Mouse (Mus musculus): ENCODE measurements around the gene Rnf227. TPM values are rescaled to one million over a fixed set of nuclear protein-coding genes. Genes with fewer than 3 reads are reported as not detected.
"Not testable (repeated sequence)": the region's sequence is repeated elsewhere in the genome, so short reads cannot be mapped to it uniquely, and the experiment has no call there.

Rnf227 gene
- 115 and 127 TPM in 2 replicates for polyA plus RNA-seq (2015; fragmentation: Nextera tagmentation; extraction: Ambion mirVana)

DNA sequence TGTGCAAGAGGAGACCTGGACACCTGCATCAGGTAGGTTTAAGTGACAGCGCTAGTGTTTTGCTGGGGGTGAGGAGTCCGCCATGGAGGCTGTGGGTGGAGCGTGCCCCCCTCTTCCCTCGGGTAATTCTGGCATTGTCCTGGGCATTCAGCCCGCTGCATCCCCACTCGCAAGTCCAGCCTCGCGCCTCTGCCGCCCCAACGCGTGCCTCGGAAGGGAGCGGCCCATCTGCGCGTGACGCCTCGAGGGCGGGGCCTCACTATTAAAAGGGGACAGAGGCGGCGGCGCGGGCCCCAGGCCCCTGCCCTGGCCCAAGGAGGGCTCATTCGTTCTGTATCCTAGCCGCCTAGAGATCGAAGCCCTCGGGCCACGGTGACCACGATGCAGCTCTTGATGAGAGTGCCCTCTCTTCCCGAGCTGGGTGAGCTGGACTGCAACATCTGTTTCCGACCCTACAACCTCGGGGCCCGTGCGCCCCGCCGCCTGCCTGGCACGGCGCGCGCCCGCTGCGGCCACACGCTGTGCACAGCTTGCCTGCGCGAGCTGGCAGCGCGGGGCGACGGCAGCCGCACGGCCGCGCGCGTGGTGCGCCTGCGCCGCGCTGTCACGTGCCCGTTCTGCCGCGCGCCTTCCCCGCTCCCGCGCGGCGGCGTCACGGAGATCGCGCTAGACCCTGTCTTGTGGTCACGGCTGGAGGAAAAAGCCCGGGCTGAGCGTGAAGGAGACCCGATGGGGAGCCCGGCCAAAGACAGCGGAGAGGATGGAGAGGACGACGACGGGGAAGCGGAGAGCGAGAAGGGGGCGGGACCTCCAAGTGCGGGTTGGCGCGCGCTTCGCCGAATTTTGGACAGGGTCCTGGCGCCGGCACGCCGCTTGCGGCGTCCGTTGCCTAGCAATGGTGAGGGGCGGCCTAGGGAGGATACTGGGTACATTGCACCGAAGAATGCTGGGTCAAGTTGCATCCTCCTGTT lies at the start of gene Rnf227:
Gene Rnf227 (plus strand): TSS at position 301 of the 971 bp plus-strand sequence.
- Histone ChIP-seq H3K4me2 (replicated peaks) (peak within 1 kb of the TSS; percentile 98), H3K4me1 (peaks cover 23% of the 10 kb centered on the region), H3K9ac (replicated peaks) (peak within 1 kb of the TSS; percentile 83), H3K4me3 (peak within 1 kb of the TSS; percentile 87), H3K27ac (replicated peaks) (peak within 1 kb of the TSS; percentile 95), H3K27me3 (no peaks in the 10 kb centered on the region), H3K36me3 (peaks cover 28% of the 10 kb centered on the region), H3K9me3 (no peaks in the 10 kb centered on the region)
- ATAC-seq (replicated peaks), result peak; percentile 92
- 2% methylated on average over 93 of the region's 99 CpGs for WGBS

GRCm38 (mm10) chr11:69291111-69291510 lies 49.1 kb upstream of the Rnf227 start:
- Histone ChIP-seq H3K4me3 (no peak overlapping the region), H3K9me3 (no peaks in the 10 kb centered on the region), H3K4me2 (replicated peaks) (no peak overlapping the region), H3K27ac (replicated peaks) (no peak overlapping the region), H3K36me3 (no peaks in the 10 kb centered on the region; the same call in 1 of the 2 replicates), H3K27me3 (no peaks in the 10 kb centered on the region), H3K4me1 (no peaks in the 10 kb centered on the region), H3K9ac (replicated peaks) (no peak overlapping the region)
- 92% methylated on average over 5 of the region's 5 CpGs for WGBS
- no peak for ATAC-seq (replicated peaks)

DNA sequence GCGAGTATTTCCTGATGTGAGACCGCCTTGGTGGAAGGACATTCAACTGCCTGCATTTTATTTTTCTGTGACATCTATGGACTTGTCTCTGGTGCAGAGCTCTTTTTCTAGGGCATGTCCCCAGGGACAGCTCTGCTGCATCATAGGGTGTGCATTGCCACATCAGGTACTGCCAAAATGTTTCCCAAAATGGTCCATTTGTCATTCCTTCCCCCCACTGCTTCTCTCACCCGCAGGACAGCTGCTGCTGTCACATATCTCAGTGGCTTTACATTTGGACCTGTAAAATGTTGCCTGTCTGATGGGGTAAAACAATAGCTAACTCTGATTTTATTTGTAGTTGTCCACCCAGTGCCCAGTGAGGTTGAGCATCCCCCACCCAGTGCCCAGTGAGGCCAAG lies 45.0 kb upstream of the Rnf227 start:
- H3K4me2 ChIP-seq (replicated peaks), result no peak overlapping the region
- peaks cover 12% of the 10 kb centered on the region for H3K36me3 ChIP-seq
- no peak overlapping the region for H3K27ac ChIP-seq (replicated peaks)
- no peak overlapping the region for H3K4me3 ChIP-seq
- H3K4me1 ChIP-seq, result no peaks in the 10 kb centered on the region
- H3K9ac ChIP-seq (replicated peaks), result no peak overlapping the region
- no peaks in the 10 kb centered on the region for H3K27me3 ChIP-seq
- 93% methylated on average over 3 of the region's 3 CpGs for WGBS
- no peaks in the 10 kb centered on the region for H3K9me3 ChIP-seq
- ATAC-seq (replicated peaks), result no peak

DNA sequence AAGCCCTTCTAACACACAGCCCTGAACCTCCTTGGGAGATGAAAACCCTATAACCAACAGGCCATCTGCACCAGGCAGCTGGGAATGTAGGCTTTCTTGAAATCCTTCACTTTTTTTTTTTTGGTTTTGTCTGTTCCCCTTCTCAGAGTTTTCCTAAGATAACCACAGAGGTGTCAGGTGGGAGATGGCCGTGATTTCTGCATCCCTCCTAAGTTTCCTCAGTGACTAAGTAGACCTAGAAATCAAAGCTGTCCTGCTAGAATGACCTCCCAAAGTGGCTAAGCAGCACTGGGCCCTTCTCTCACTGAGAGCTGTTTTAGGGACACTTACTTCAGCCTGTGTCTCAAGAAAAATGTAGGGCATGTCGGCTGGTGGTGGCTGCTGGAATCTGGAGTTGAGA lies 42.5 kb upstream of the Rnf227 start:
- Histone ChIP-seq H3K9me3 (no peaks in the 10 kb centered on the region), H3K36me3 (peaks cover 26% of the 10 kb centered on the region)

GRCm38 (mm10) chr11:69298231-69298630 lies 42.0 kb upstream of the Rnf227 start:
- H3K36me3 ChIP-seq, result peaks cover 30% of the 10 kb centered on the region
- no peak overlapping the region for H3K4me2 ChIP-seq (replicated peaks)
- no peak overlapping the region for H3K4me3 ChIP-seq
- 73% methylated on average over 7 of the region's 7 CpGs for WGBS
- H3K9ac ChIP-seq (replicated peaks), result no peak overlapping the region
- H3K27me3 ChIP-seq, result no peaks in the 10 kb centered on the region
- no peaks in the 10 kb centered on the region for H3K4me1 ChIP-seq
- no peak for ATAC-seq (replicated peaks)
- H3K9me3 ChIP-seq, result no peaks in the 10 kb centered on the region
- H3K27ac ChIP-seq (replicated peaks), result no peak overlapping the region

More for the DNA sequence above, 42.5 kb upstream of the Rnf227 start:
- Histone ChIP-seq H3K27ac (replicated peaks) (no peak overlapping the region), H3K4me1 (no peaks in the 10 kb centered on the region), H3K4me3 (no peak overlapping the region), H3K27me3 (no peaks in the 10 kb centered on the region), H3K9ac (replicated peaks) (no peak overlapping the region), H3K4me2 (replicated peaks) (no peak overlapping the region)
- no peak for ATAC-seq (replicated peaks)
- 88% methylated on average over 2 of the region's 2 CpGs for WGBS

DNA sequence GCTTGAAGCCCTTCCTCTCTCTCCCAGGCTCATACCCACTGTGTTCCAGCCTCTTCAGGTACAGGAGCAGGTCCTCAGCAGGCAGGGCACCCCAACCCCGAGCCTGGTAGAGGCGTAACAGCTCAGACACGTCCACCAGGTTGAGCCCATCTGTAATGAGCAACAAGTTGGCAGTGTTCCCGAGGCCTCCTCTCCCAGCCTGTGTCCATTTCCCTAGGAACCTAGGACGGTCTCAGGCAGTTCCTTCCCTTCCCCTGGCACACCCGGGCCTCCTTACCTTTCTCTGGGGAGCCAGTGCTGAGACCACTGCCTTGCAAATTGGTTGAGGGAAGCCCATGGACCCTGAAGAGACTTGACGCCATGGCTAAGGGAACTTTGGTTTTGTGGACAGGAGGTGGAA lies 37.4 kb upstream of the Rnf227 start:
- no peaks in the 10 kb centered on the region for H3K27me3 ChIP-seq
- H3K36me3 ChIP-seq, result peaks cover 67% of the 10 kb centered on the region
- H3K9me3 ChIP-seq, result no peaks in the 10 kb centered on the region
- no peak overlapping the region for H3K4me3 ChIP-seq
- H3K27ac ChIP-seq (replicated peaks), result no peak overlapping the region
- no peak for ATAC-seq (replicated peaks)
- H3K9ac ChIP-seq (replicated peaks), result no peak overlapping the region
- 85% methylated on average over 7 of the region's 7 CpGs for WGBS
- no peak overlapping the region for H3K4me2 ChIP-seq (replicated peaks)
- H3K4me1 ChIP-seq, result no peaks in the 10 kb centered on the region

GRCm38 (mm10) chr11:69305291-69305690 lies 35.0 kb upstream of the Rnf227 start:
- 91% methylated on average over 9 of the region's 9 CpGs for WGBS
- peaks cover 77% of the 10 kb centered on the region for H3K36me3 ChIP-seq

GRCm38 (mm10) chr11:69306039-69306438 lies 34.2 kb upstream of the Rnf227 start:
- H3K4me3 ChIP-seq, result no peak overlapping the region
- WGBS, result 96% methylated on average over 2 of the region's 2 CpGs
- H3K27me3 ChIP-seq, result no peaks in the 10 kb centered on the region
- H3K36me3 ChIP-seq, result peaks cover 85% of the 10 kb centered on the region
- H3K4me1 ChIP-seq, result no peaks in the 10 kb centered on the region
- H3K9me3 ChIP-seq, result no peaks in the 10 kb centered on the region
- no peak for ATAC-seq (replicated peaks)
- H3K27ac ChIP-seq (replicated peaks), result no peak overlapping the region
- no peak overlapping the region for H3K9ac ChIP-seq (replicated peaks)
- H3K4me2 ChIP-seq (replicated peaks), result no peak overlapping the region

More at GRCm38 (mm10) chr11:69305291-69305690, 35.0 kb upstream of the Rnf227 start:
- Histone ChIP-seq H3K4me3 (no peak overlapping the region), H3K27me3 (no peaks in the 10 kb centered on the region), H3K4me1 (no peaks in the 10 kb centered on the region), H3K27ac (replicated peaks) (no peak overlapping the region), H3K9ac (replicated peaks) (no peak overlapping the region), H3K4me2 (replicated peaks) (no peak overlapping the region), H3K9me3 (no peaks in the 10 kb centered on the region)
- no peak for ATAC-seq (replicated peaks)

GRCm38 (mm10) chr11:69311266-69311665 lies 29.0 kb upstream of the Rnf227 start:
- WGBS, result 75% methylated on average over 7 of the region's 7 CpGs
- Histone ChIP-seq H3K4me3 (no peak overlapping the region), H3K4me1 (no peaks in the 10 kb centered on the region), H3K4me2 (replicated peaks) (no peak overlapping the region), H3K9ac (replicated peaks) (no peak overlapping the region), H3K36me3 (peaks cover 72% of the 10 kb centered on the region), H3K27me3 (no peaks in the 10 kb centered on the region), H3K27ac (replicated peaks) (no peak overlapping the region), H3K9me3 (no peaks in the 10 kb centered on the region)
- no peak for ATAC-seq (replicated peaks)

DNA sequence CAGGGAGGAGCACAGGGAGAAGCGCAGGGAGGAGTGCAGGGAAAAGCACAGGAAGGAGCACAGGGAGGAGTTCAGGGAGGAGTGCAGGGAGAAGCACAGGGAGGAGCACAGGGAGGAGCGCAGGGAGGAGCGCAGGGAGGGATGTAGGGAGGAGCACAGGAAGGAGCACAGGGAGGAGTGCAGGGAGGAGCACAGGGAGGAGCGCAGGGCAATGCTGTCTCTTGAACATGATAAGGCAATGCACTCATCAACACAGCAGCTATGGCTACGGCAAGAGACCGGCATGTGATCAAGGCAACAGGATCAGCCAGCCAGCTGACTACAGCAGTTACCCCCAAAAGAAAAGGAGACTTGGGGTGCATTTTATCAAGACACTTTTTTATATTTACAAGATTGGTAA lies 23.9 kb upstream of the Rnf227 start:
- Histone ChIP-seq H3K4me3 (no peak overlapping the region), H3K27me3 (no peaks in the 10 kb centered on the region), H3K4me1 (no peaks in the 10 kb centered on the region; the same call in 1 of the 2 replicates), H3K36me3 (peaks cover 47% of the 10 kb centered on the region), H3K27ac (replicated peaks) (no peak overlapping the region), H3K4me2 (replicated peaks) (no peak overlapping the region), H3K9me3 (no peaks in the 10 kb centered on the region), H3K9ac (replicated peaks) (no peak overlapping the region)
- ATAC-seq (replicated peaks), result no peak
- WGBS, result 97% methylated on average over 6 of the region's 6 CpGs

DNA sequence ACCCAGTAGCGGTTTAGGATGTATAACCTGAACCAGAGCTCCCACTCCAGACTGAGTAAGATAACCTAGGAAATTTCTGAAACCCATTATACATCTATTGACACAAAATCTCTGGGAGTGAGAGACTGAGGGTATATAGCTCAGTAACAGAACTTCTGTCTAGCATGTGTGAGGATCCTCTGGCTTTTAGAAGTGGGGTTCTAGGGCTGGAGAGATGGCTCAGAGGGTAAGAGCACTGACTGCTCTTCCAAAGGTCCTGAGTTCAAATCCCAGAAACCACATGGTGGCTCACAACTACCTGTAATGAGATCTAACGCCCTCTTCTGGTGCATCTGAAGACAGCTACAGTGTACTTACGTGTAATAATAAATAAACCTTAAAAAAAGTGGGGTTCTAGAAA lies 22.3 kb upstream of the Rnf227 start:
- ATAC-seq (replicated peaks); H3K27ac ChIP-seq (replicated peaks); H3K4me3 ChIP-seq; H3K4me2 ChIP-seq (replicated peaks); H3K9ac ChIP-seq (replicated peaks); H3K27me3 ChIP-seq; H3K9me3 ChIP-seq: not testable (repeated sequence)
- WGBS, result 89% methylated on average over 3 of the region's 3 CpGs
- Histone ChIP-seq H3K36me3 (peaks cover 40% of the 10 kb centered on the region), H3K4me1 (peaks cover 16% of the 10 kb centered on the region)

GRCm38 (mm10) chr11:69321580-69321979 lies 18.7 kb upstream of the Rnf227 start:
- H3K4me2 ChIP-seq (replicated peaks), result peak overlapping the region; percentile 67; the same call in 1 of the 2 replicates
- ATAC-seq (replicated peaks), result no peak
- no peaks in the 10 kb centered on the region for H3K27me3 ChIP-seq
- H3K9me3 ChIP-seq, result no peaks in the 10 kb centered on the region
- H3K4me3 ChIP-seq, result peak overlapping the region; percentile 59
- H3K4me1 ChIP-seq, result peaks cover 42% of the 10 kb centered on the region
- H3K27ac ChIP-seq (replicated peaks), result 0 out of 2 replicates have a peak overlapping the region, but pooled peaks have one; percentile 21
- WGBS, result 93% methylated on average over 6 of the region's 6 CpGs
- H3K9ac ChIP-seq (replicated peaks), result 0 out of 2 replicates have a peak overlapping the region, but pooled peaks have one; percentile 72
- peaks cover 19% of the 10 kb centered on the region for H3K36me3 ChIP-seq

All from forebrain, embryonic 15.5 days (tissue).